26 mouse cellular contexts compared by ENCODE assay signal in the genomic region with DNA sequence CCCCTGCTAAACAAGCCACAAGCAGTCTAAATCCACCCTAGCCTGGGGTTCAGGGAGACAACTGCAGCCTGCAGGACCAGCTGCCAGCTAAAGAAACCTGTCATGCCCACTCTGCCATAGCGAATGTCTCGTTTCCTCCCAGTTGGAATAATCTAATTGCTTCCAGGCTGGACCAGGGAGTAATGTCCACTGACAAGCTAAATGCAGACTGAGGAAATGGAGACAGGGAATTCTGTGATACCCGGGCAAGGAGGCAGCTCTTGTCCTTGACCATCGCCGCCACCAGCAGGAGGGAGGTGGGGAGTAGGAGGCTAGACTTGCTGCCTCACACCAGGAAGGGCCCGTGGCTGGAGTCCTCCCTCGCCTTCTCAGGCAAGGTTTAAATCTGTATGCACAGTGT. TPM values are rescaled to one million over a fixed set of nuclear protein-coding genes. Genes with fewer than 3 reads are reported as not detected.
A peak's percentile ranks its signal among the peaks of the same experiment; 100 is the strongest.
DNase-seq lines count a peak whose midpoint lies in the region; ATAC-seq lines count a peak whose summit lies in the region.
"Had no signal": no experiment of that assay in that cellular context is flagged by ENCODE, and none has a peak within 500 bp of the region (broad histone marks: within the 10 kb centered on the region; RNA-seq: fewer than 3 reads in every experiment).

No protein-coding gene starts in this region.

- no peaks in the 10 kb centered on the region for H3K36me3 ChIP-seq in midbrain, embryonic 12.5 days
- no peaks in the 10 kb centered on the region for H3K36me3 ChIP-seq in midbrain, embryonic 14.5 days (ENCODE audit: control insufficient read depth, insufficient read depth, low read length)
- H3K36me3 ChIP-seq in embryonic facial prominence, embryonic 11.5 days (replicated peaks; ENCODE audit: control insufficient read depth, insufficient read depth, low read depth, low read length), result no peaks in the 10 kb centered on the region
- H3K36me3 ChIP-seq: embryonic facial prominence, embryonic 12.5 days; forebrain, embryonic 15.5 days; heart, embryonic 15.5 days; hindbrain, embryonic 15.5 days had no signal

- H3K4me1 ChIP-seq in midbrain, embryonic 12.5 days, result peaks cover 20% of the 10 kb centered on the region
- H3K4me1 ChIP-seq in midbrain, embryonic 14.5 days (ENCODE audit: control insufficient read depth, insufficient read depth, low read length), result peaks cover 14% of the 10 kb centered on the region
- no peaks in the 10 kb centered on the region; the same call in 1 of the 2 replicates for H3K4me1 ChIP-seq in embryonic facial prominence, embryonic 11.5 days (ENCODE audit: control insufficient read depth, insufficient read depth, low read length)
- H3K4me1 ChIP-seq: heart, embryonic 15.5 days had no signal

- H3K27me3 ChIP-seq in midbrain, embryonic 12.5 days, result peaks cover 35% of the 10 kb centered on the region
- no peaks in the 10 kb centered on the region for H3K27me3 ChIP-seq in midbrain, embryonic 14.5 days (ENCODE audit: control insufficient read depth, insufficient read depth, low read length)
- H3K27me3 ChIP-seq in embryonic facial prominence, embryonic 11.5 days (ENCODE audit: control insufficient read depth, insufficient read depth, low read length), result no peaks in the 10 kb centered on the region

- no peak overlapping the region; the same call in 1 of the 2 replicates for H3K9ac ChIP-seq in midbrain, embryonic 12.5 days (replicated peaks)
- no peak overlapping the region for H3K9ac ChIP-seq in midbrain, embryonic 14.5 days (replicated peaks; ENCODE audit: low read length)
- H3K9ac ChIP-seq in embryonic facial prominence, embryonic 11.5 days (replicated peaks; ENCODE audit: low read length), result no peak overlapping the region
- H3K9ac ChIP-seq: embryonic facial prominence, embryonic 12.5 days; forebrain, embryonic 15.5 days; heart, embryonic 15.5 days; hindbrain, embryonic 15.5 days had no signal

- H3K27ac ChIP-seq in midbrain, embryonic 12.5 days (replicated peaks), result 0 out of 2 replicates have a peak overlapping the region, but pooled peaks have one; percentile 64
- no peak overlapping the region for H3K27ac ChIP-seq in midbrain, embryonic 14.5 days (replicated peaks; ENCODE audit: low read depth, low read length)
- H3K27ac ChIP-seq in embryonic facial prominence, embryonic 11.5 days (replicated peaks; ENCODE audit: low read depth, low read length), result no peak overlapping the region
- H3K27ac ChIP-seq: embryonic facial prominence, embryonic 12.5 days; forebrain, embryonic 15.5 days; heart, adult 2 months; heart, embryonic 15.5 days; hindbrain, embryonic 15.5 days had no signal

- 0 out of 2 replicates have a peak, but pooled peaks have one; percentile 34 for ATAC-seq in frontal cortex, adult (ENCODE audit: low TSS enrichment)
- ATAC-seq in midbrain, embryonic 12.5 days (ENCODE audit: low FRiP score, low read depth), result no peak
- no peak for ATAC-seq in midbrain, embryonic 14.5 days (ENCODE audit: low FRiP score, low TSS enrichment)
- no peak for ATAC-seq in embryonic facial prominence, embryonic 11.5 days (replicated peaks; ENCODE audit: insufficient number of reproducible peaks, low FRiP score, low TSS enrichment, low read depth)
- ATAC-seq: forebrain, embryonic 15.5 days had no signal

- no peaks in the 10 kb centered on the region for H3K9me3 ChIP-seq in midbrain, embryonic 12.5 days
- H3K9me3 ChIP-seq in midbrain, embryonic 14.5 days (ENCODE audit: control insufficient read depth, low read length), result no peaks in the 10 kb centered on the region
- no peaks in the 10 kb centered on the region for H3K9me3 ChIP-seq in embryonic facial prominence, embryonic 11.5 days (replicated peaks; ENCODE audit: control insufficient read depth, low read length)
- H3K9me3 ChIP-seq: embryonic facial prominence, embryonic 12.5 days; forebrain, embryonic 15.5 days; heart, embryonic 15.5 days; hindbrain, embryonic 15.5 days had no signal

- peak; percentile 14 for DNase-seq in adrenal gland, postnatal 10 days
- DNase-seq in adrenal gland, adult 8-10 months, result no peak
- no peak for DNase-seq in frontal cortex, postnatal 25 days (ENCODE audit: low spot score in 2 of 2)
- DNase-seq in midbrain, embryonic 14.5 days, result no peak
- DNase-seq in embryonic facial prominence, embryonic 11.5 days (ENCODE audit: low spot score), result peak; percentile 20
- DNase-seq: cerebellum, adult 18-20 months; cerebellum, postnatal 36 days; gastrocnemius, postnatal 14 days; heart, adult 2 months; heart, postnatal 14 days; kidney, adult 11 months had no signal

- WGBS in midbrain, embryonic 12.5 days, result 70% methylated on average over 7 of the region's 7 CpGs
- WGBS in midbrain, embryonic 14.5 days, result 57% methylated on average over 7 of the region's 7 CpGs
- 34% methylated on average over 7 of the region's 7 CpGs for WGBS in embryonic facial prominence, embryonic 11.5 days

- no peak overlapping the region for H3K4me3 ChIP-seq in midbrain, embryonic 12.5 days
- no peak overlapping the region for H3K4me3 ChIP-seq in midbrain, embryonic 14.5 days (replicated peaks; ENCODE audit: low read depth, low read length)
- H3K4me3 ChIP-seq in embryonic facial prominence, embryonic 11.5 days (ENCODE audit: low read depth, low read length), result no peak overlapping the region
- H3K4me3 ChIP-seq: embryonic facial prominence, embryonic 12.5 days; forebrain, embryonic 15.5 days; heart, adult 2 months; heart, embryonic 15.5 days; hindbrain, embryonic 15.5 days had no signal

- H3K4me2 ChIP-seq in midbrain, embryonic 12.5 days (replicated peaks), result no peak overlapping the region
- H3K4me2 ChIP-seq in midbrain, embryonic 14.5 days (ENCODE audit: low read length), result no peak overlapping the region
- H3K4me2 ChIP-seq in embryonic facial prominence, embryonic 11.5 days (ENCODE audit: low read depth, low read length), result no peak overlapping the region
- H3K4me2 ChIP-seq: embryonic facial prominence, embryonic 12.5 days; forebrain, embryonic 15.5 days; heart, embryonic 11.5 days; heart, embryonic 15.5 days; hindbrain, embryonic 15.5 days had no signal

RNA-seq across cellular contexts. Expression of a gene that starts 30.6 kb away (rescaled TPM):
- not detected for total RNA-seq in adrenal gland, postnatal 10 days (2021)
- total RNA-seq in adrenal gland, adult 8-10 months (2022), result not detected
- polyA plus RNA-seq in midbrain, embryonic 12.5 days (2016; fragmentation: Nextera tagmentation; extraction: Ambion mirVana), result 0.25 and 0.29 TPM in 2 replicates
- 0.49 and 0.70 TPM in 2 replicates for polyA plus RNA-seq in midbrain, embryonic 14.5 days (2014; fragmentation: Nextera tagmentation; extraction: Ambion mirVana)
- 0.17 and 0.18 TPM in 2 replicates for polyA plus RNA-seq in embryonic facial prominence, embryonic 11.5 days (2014; fragmentation: Nextera tagmentation; extraction: Ambion mirVana)
- total RNA-seq: gastrocnemius, adult 18-20 months; gastrocnemius, postnatal 14 days; heart, adult 2 months; heart, postnatal 14 days; hematopoietic stem cell, adult 5-6 weeks; MEL had no signal
- polyA plus RNA-seq: C2C12; embryonic facial prominence, embryonic 12.5 days; forebrain, embryonic 11.5 days; forebrain, embryonic 15.5 days; frontal cortex, adult 2 months; gonadal fat pad, adult 2 months; heart, adult 2 months; heart, embryonic 11.5 days; heart, embryonic 15.5 days; intestine, embryonic 14.5 days had no signal

Comparison
In these comparisons a context has a peak if more than half of its experiments do, and no peak if none do; other contexts are left out.
1. DNase-seq: peak in adrenal gland, postnatal 10 days (single experiment) and embryonic facial prominence, embryonic 11.5 days (single experiment); none in adrenal gland, adult 8-10 months (single experiment), frontal cortex, postnatal 25 days (0 of 2) and midbrain, embryonic 14.5 days (single experiment).